Mouse (Mus musculus): ENCODE data around the gene Tecpr1. TPM values are rescaled to one million over a fixed set of nuclear protein-coding genes. Genes with fewer than 3 reads are reported as not detected.

Gene Tecpr1
- polyA plus RNA-seq, 1 experiment from 2014 or later: 16.6 TPM

- peak; percentile 31 for ATAC-seq (ENCODE audit: low FRiP score)
- H3K9me3 ChIP-seq (ENCODE audit: control insufficient read depth, low read length): no peaks in the 10 kb centered on the region
- peak overlapping the region; percentile 76 for H3K4me2 ChIP-seq (replicated peaks; ENCODE audit: low read depth, low read length)
- no peaks in the 10 kb centered on the region for H3K36me3 ChIP-seq (ENCODE audit: control insufficient read depth, insufficient read depth, low read length)
- no peaks in the 10 kb centered on the region for H3K27me3 ChIP-seq (ENCODE audit: control insufficient read depth, insufficient read depth, low read length)
- H3K9ac ChIP-seq (ENCODE audit: low read depth, low read length): peak overlapping the region; percentile 89
- H3K4me3 ChIP-seq (ENCODE audit: low read depth, low read length): peak overlapping the region; percentile 98
- under 1% methylated on average over 39 of the region's 40 CpGs for WGBS
- H3K27ac ChIP-seq (ENCODE audit: low read depth, low read length): peak overlapping the region; percentile 83
- H3K4me1 ChIP-seq (replicated peaks; ENCODE audit: control insufficient read depth, insufficient read depth, low read length): peaks cover 16% of the 10 kb centered on the region
- DNase-seq (ENCODE audit: low spot score): peak; percentile 75
These were observed 32.5 kb upstream of the Tecpr1 start for GRCm38 (mm10) chr5:144255632-144256540.

GRCm38 (mm10) chr5:144254811-144255631 is 31.6 kb upstream of the Tecpr1 start:
- DNase-seq (ENCODE audit: low spot score) (peak; percentile 94), ATAC-seq (ENCODE audit: low FRiP score) (peak; percentile 80)
- Histone ChIP-seq H3K9ac (ENCODE audit: low read depth, low read length) (peak overlapping the region; percentile 89), H3K4me3 (ENCODE audit: low read depth, low read length) (peak overlapping the region; percentile 98), H3K27ac (ENCODE audit: low read depth, low read length) (peak overlapping the region; percentile 83), H3K36me3 (ENCODE audit: control insufficient read depth, insufficient read depth, low read length) (no peaks in the 10 kb centered on the region), H3K9me3 (ENCODE audit: control insufficient read depth, low read length) (no peaks in the 10 kb centered on the region; the same call in 1 of the 2 replicates), H3K4me1 (replicated peaks; ENCODE audit: control insufficient read depth, insufficient read depth, low read length) (peaks cover 16% of the 10 kb centered on the region), H3K4me2 (replicated peaks; ENCODE audit: low read depth, low read length) (peak overlapping the region; percentile 76), H3K27me3 (ENCODE audit: control insufficient read depth, insufficient read depth, low read length) (no peaks in the 10 kb centered on the region)
- 1% methylated on average over 49 of the region's 84 CpGs for WGBS

GRCm38 (mm10) chr5:144254122-144254810 is 30.9 kb upstream of the Tecpr1 start:
- Histone ChIP-seq H3K9ac (ENCODE audit: low read depth, low read length) (peak overlapping the region; percentile 20; the same call in 1 of the 2 replicates), H3K27me3 (ENCODE audit: control insufficient read depth, insufficient read depth, low read length) (no peaks in the 10 kb centered on the region), H3K9me3 (ENCODE audit: control insufficient read depth, low read length) (no peaks in the 10 kb centered on the region; the same call in 1 of the 2 replicates), H3K27ac (ENCODE audit: low read depth, low read length) (no peak overlapping the region), H3K4me2 (replicated peaks; ENCODE audit: low read depth, low read length) (peak overlapping the region; percentile 76), H3K36me3 (ENCODE audit: control insufficient read depth, insufficient read depth, low read length) (no peaks in the 10 kb centered on the region), H3K4me3 (ENCODE audit: low read depth, low read length) (peak overlapping the region; percentile 98), H3K4me1 (replicated peaks; ENCODE audit: control insufficient read depth, insufficient read depth, low read length) (peaks cover 16% of the 10 kb centered on the region)
- 62% methylated on average over 16 of the region's 16 CpGs for WGBS
- ATAC-seq (ENCODE audit: low FRiP score) (peak; percentile 30), DNase-seq (ENCODE audit: low spot score) (no peak)

- H3K27me3 ChIP-seq (ENCODE audit: control insufficient read depth, insufficient read depth, low read length): no peaks in the 10 kb centered on the region
- H3K9ac ChIP-seq (ENCODE audit: low read depth, low read length): no peak overlapping the region
- no peak overlapping the region for H3K4me3 ChIP-seq (ENCODE audit: low read depth, low read length)
- no peak overlapping the region for H3K4me2 ChIP-seq (replicated peaks; ENCODE audit: low read depth, low read length)
- 76% methylated on average over 4 of the region's 4 CpGs for WGBS
- H3K4me1 ChIP-seq (replicated peaks; ENCODE audit: control insufficient read depth, insufficient read depth, low read length): peaks cover 10% of the 10 kb centered on the region
- DNase-seq (ENCODE audit: low spot score): no peak
- H3K36me3 ChIP-seq (ENCODE audit: control insufficient read depth, insufficient read depth, low read length): no peaks in the 10 kb centered on the region
- ATAC-seq (ENCODE audit: low FRiP score): no peak
- no peak overlapping the region for H3K27ac ChIP-seq (ENCODE audit: low read depth, low read length)
- no peaks in the 10 kb centered on the region; the same call in 1 of the 2 replicates for H3K9me3 ChIP-seq (ENCODE audit: control insufficient read depth, low read length)
These were observed 29.8 kb upstream of the Tecpr1 start for GRCm38 (mm10) chr5:144253212-144253611.

GRCm38 (mm10) chr5:144251876-144252577 is 28.6 kb upstream of the Tecpr1 start:
- H3K4me3 ChIP-seq (ENCODE audit: low read depth, low read length): no peak overlapping the region
- no peak overlapping the region for H3K9ac ChIP-seq (ENCODE audit: low read depth, low read length)
- H3K36me3 ChIP-seq (ENCODE audit: control insufficient read depth, insufficient read depth, low read length): no peaks in the 10 kb centered on the region
- H3K9me3 ChIP-seq (ENCODE audit: control insufficient read depth, low read length): no peaks in the 10 kb centered on the region; the same call in 1 of the 2 replicates
- no peak for ATAC-seq (ENCODE audit: low FRiP score)
- H3K4me1 ChIP-seq (replicated peaks; ENCODE audit: control insufficient read depth, insufficient read depth, low read length): peaks cover under 1% of the 10 kb centered on the region; the same call in 1 of the 2 replicates
- H3K27me3 ChIP-seq (ENCODE audit: control insufficient read depth, insufficient read depth, low read length): no peaks in the 10 kb centered on the region
- WGBS: 90% methylated on average over 13 of the region's 13 CpGs
- no peak overlapping the region for H3K27ac ChIP-seq (ENCODE audit: low read depth, low read length)
- DNase-seq (ENCODE audit: low spot score): no peak
- no peak overlapping the region for H3K4me2 ChIP-seq (replicated peaks; ENCODE audit: low read depth, low read length)

GRCm38 (mm10) chr5:144249871-144250270 is 26.5 kb upstream of the Tecpr1 start:
- Histone ChIP-seq H3K4me1 (replicated peaks; ENCODE audit: control insufficient read depth, insufficient read depth, low read length) (no peaks in the 10 kb centered on the region), H3K27ac (ENCODE audit: low read depth, low read length) (no peak overlapping the region), H3K36me3 (ENCODE audit: control insufficient read depth, insufficient read depth, low read length) (no peaks in the 10 kb centered on the region), H3K27me3 (ENCODE audit: control insufficient read depth, insufficient read depth, low read length) (no peaks in the 10 kb centered on the region), H3K4me2 (replicated peaks; ENCODE audit: low read depth, low read length) (no peak overlapping the region), H3K4me3 (ENCODE audit: low read depth, low read length) (no peak overlapping the region), H3K9ac (ENCODE audit: low read depth, low read length) (no peak overlapping the region), H3K9me3 (ENCODE audit: control insufficient read depth, low read length) (no peaks in the 10 kb centered on the region; the same call in 1 of the 2 replicates)
- WGBS: 86% methylated on average over 3 of the region's 3 CpGs
- DNase-seq (ENCODE audit: low spot score) (no peak), ATAC-seq (ENCODE audit: low FRiP score) (no peak)

- Histone ChIP-seq H3K27me3 (ENCODE audit: control insufficient read depth, insufficient read depth, low read length) (no peaks in the 10 kb centered on the region), H3K4me2 (replicated peaks; ENCODE audit: low read depth, low read length) (no peak overlapping the region), H3K9ac (ENCODE audit: low read depth, low read length) (no peak overlapping the region), H3K4me1 (replicated peaks; ENCODE audit: control insufficient read depth, insufficient read depth, low read length) (no peaks in the 10 kb centered on the region), H3K27ac (ENCODE audit: low read depth, low read length) (no peak overlapping the region), H3K4me3 (ENCODE audit: low read depth, low read length) (no peak overlapping the region), H3K9me3 (ENCODE audit: control insufficient read depth, low read length) (no peaks in the 10 kb centered on the region; the same call in 1 of the 2 replicates), H3K36me3 (ENCODE audit: control insufficient read depth, insufficient read depth, low read length) (no peaks in the 10 kb centered on the region)
- WGBS: 82% methylated on average over 10 of the region's 10 CpGs
- DNase-seq (ENCODE audit: low spot score) (no peak), ATAC-seq (ENCODE audit: low FRiP score) (no peak)
These were observed 24.6 kb upstream of the Tecpr1 start for GRCm38 (mm10) chr5:144247906-144248585.

Data from hindbrain, embryonic 11.5 days (tissue).